Mouse (Mus musculus) midbrain, embryonic 16.5 days (tissue): Measurements from ENCODE around the gene Fbxo6. TPM values are rescaled to one million over a fixed set of nuclear protein-coding genes. Genes with fewer than 3 reads are reported as not detected.
"Not testable (repeated sequence)": the region's sequence is repeated elsewhere in the genome, so short reads cannot be mapped to it uniquely, and the experiment has no call there.

Experiments used
- ATAC-seq: fragments of 200-750 bp; cut with Nextera tagmentation; 2 replicates; pipeline ENCODE4 v1.8.0; 2017; ENCODE audit warnings: moderate TSS enrichment
- H3K27ac ChIP-seq: fragments of 300-500 bp; sonication (generic); 2 replicates; pipeline ENCODE4 v1.5.1; 2014; ENCODE audit warnings: mild to moderate bottlenecking, low read length, mixed read lengths
- H3K27me3 ChIP-seq: fragments of 300-500 bp; sonication (generic); 2 replicates; pipeline ENCODE4 v1.6.1; 2014; ENCODE audit warnings: low read depth, low read length, mixed read lengths; ENCODE audit not compliant: control insufficient read depth, insufficient read depth
- H3K36me3 ChIP-seq: fragments of 300-500 bp; sonication (generic); 2 replicates; pipeline ENCODE4 v1.6.1; 2014; ENCODE audit warnings: mild to moderate bottlenecking, low read length, moderate library complexity, mixed read lengths; ENCODE audit not compliant: control insufficient read depth, insufficient read depth
- H3K4me1 ChIP-seq: fragments of 300-500 bp; sonication (generic); 2 replicates; pipeline ENCODE4 v1.6.1; 2014; ENCODE audit warnings: mild to moderate bottlenecking, low read length, mixed read lengths; ENCODE audit not compliant: control insufficient read depth, insufficient read depth
- H3K4me2 ChIP-seq: fragments of 300-500 bp; sonication (generic); 2 replicates; pipeline ENCODE4 v1.6.1; 2014; ENCODE audit warnings: mild to moderate bottlenecking, low read length, mixed read lengths
- H3K4me3 ChIP-seq: fragments of 300-500 bp; sonication (generic); 2 replicates; pipeline ENCODE4 v1.5.1; 2014; ENCODE audit warnings: low read depth, mild to moderate bottlenecking, low read length, moderate library complexity, mixed read lengths
- H3K9ac ChIP-seq: fragments of 300-500 bp; sonication (generic); 2 replicates; pipeline ENCODE4 v1.6.1; 2014; ENCODE audit warnings: low read depth, low read length, mixed read lengths
- H3K9me3 ChIP-seq: fragments of 300-500 bp; sonication (generic); replicated peaks from 2 replicates; pipeline ENCODE4 v1.6.1; 2014; ENCODE audit warnings: mild to moderate bottlenecking, low read length, mixed read lengths; ENCODE audit not compliant: control insufficient read depth, poor library complexity, severe bottlenecking
- WGBS: fragments of 180-500 bp; shearing (Covaris S2); extraction: QIAGEN DNeasy Blood & Tissue Kit; methylation state at CpG from one replicate; pipeline ENCODE4 v1.1.7; 2014; 5-methylcytosine and 5-hydroxymethylcytosine counted together
- polyA plus RNA-seq: library from polyadenylated mRNA; unstranded; fragments of >200 nt; fragmentation: Nextera tagmentation; extraction: Ambion mirVana; gene quantifications from 2 replicates; pipeline ENCODE4 v1.2.1, GENCODE M21; 2015

The Fbxo6 gene
- polyA plus RNA-seq, 1 experiment from 2014 or later = 23.8 TPM

DNA sequence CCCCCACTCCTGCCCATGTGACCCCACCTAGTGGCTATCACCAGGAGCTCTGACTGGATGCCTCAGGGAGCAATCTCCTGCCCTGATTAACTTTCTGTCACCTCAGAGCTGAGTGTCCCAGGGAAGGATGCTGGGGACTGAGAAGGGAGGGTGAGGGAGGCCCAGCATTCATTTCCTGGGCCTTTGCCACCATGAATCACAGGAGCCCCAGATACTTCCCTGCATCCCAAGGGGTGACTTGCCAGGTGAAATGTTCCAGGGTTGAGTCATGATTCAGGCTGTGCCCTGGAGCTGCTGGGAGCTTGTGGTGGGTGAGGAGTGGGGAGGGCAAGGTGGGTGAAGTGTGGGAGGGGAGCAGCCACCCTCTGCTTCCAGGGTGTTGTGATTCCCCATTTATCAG, 25.8 kb upstream of the Fbxo6 start:
- Histone ChIP-seq H3K4me3 (no peak overlapping the region), H3K27ac (no peak overlapping the region), H3K27me3 (0 out of 2 replicates have a peak, but pooled peaks cover 6% of the 10 kb centered on the region), H3K36me3 (no peaks in the 10 kb centered on the region), H3K4me1 (peaks cover 26% of the 10 kb centered on the region), H3K4me2 (no peak overlapping the region), H3K9me3 (no peaks in the 10 kb centered on the region), H3K9ac (no peak overlapping the region)
- no peak for ATAC-seq

DNA sequence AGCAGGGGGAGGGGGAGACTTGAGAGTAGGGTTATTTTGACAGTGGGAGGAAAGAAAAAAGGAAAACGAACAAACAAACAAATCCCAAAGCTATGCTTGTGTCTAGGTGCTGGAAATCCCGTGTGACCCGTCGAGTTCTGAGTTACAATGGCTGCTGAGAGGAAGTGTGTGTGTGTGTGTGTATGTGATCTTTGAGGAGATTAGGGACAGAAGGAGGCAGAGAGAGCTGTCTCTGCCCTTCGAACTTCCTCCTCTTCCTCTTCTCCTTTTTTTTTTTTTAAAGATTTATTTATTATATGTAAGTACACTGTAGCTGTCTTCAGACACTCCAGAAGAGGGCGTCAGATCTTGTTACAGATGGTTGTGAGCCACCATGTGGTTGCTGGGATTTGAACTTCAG, 24.7 kb upstream of the Fbxo6 start:
- H3K4me3 ChIP-seq, H3K4me2 ChIP-seq, H3K27ac ChIP-seq, H3K27me3 ChIP-seq, ATAC-seq, H3K9ac ChIP-seq, H3K36me3 ChIP-seq, H3K9me3 ChIP-seq: not testable (repeated sequence)
- H3K4me1 ChIP-seq = peaks cover 26% of the 10 kb centered on the region
- WGBS = 67% methylated on average over 5 of the region's 6 CpGs

DNA sequence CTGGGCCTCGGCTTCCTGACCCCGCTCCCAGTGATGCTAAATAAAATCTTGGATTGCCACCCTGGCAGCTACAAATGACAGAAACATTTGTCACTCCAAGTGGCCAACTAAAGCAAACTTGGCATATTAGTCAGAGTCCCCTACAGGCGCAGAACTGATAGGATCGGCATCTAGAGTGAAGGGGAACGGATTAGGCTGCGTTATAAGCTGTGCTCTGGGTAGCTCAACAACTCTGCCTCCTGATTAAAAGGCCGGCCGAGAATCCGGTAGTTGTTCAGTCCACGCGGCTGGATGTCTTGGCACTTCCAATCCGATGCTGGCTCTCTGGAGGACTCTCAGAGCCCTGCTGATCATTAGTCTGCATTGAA, 22.5 kb upstream of the Fbxo6 start:
- Histone ChIP-seq H3K4me2 (peak overlapping the region; percentile 60), H3K9ac (peak overlapping the region; percentile 60; the same call in 1 of the 2 replicates), H3K4me1 (peaks cover 26% of the 10 kb centered on the region), H3K9me3 (no peaks in the 10 kb centered on the region), H3K27me3 (peaks cover 10% of the 10 kb centered on the region; the same call in 1 of the 2 replicates), H3K4me3 (no peak overlapping the region), H3K27ac (peak overlapping the region; percentile 76), H3K36me3 (no peaks in the 10 kb centered on the region)
- peak; percentile 7; the same call in 1 of the 2 replicates for ATAC-seq
- 5% methylated on average over 12 of the region's 12 CpGs for WGBS

DNA sequence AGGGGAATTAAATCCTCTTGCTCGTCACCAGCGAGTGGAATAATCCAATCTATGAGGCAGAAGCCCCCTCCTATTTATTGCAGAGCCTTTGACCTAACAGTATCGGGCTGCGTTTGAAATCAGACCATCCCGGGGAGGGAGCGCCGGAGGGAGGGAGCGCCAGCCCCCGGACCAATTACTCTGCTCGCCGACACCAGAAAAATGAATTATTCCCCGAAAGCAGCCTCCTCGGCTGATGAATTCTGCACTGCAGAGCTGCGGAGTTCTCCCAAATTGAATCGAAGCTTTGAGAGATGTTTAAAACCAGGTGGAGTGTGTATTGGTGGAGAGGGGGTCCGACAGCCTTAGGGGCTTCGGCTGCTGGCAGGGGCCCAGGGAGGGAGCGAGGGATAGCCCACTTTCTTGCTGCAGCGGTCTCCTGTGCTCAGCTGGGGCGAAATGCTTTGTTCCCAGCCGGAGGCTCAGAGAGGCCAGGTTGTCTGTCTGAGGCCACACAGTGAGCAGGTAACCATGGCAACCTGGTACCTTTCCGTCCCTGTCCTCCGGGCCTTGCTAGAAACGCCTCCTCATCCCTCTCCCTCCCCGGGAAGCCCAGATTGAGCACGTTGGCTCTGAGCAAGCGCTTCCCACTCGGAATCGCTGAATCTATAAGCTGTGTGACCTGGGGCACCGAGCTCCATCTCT, 22.0 kb upstream of the Fbxo6 start:
- Histone ChIP-seq H3K4me3 (peak overlapping the region; percentile 31), H3K9me3 (no peaks in the 10 kb centered on the region), H3K4me2 (peak overlapping the region; percentile 60), H3K27me3 (peaks cover 10% of the 10 kb centered on the region; the same call in 1 of the 2 replicates), H3K36me3 (no peaks in the 10 kb centered on the region), H3K9ac (peak overlapping the region; percentile 60), H3K27ac (peak overlapping the region; percentile 76), H3K4me1 (peaks cover 26% of the 10 kb centered on the region)
- WGBS = 2% methylated on average over 30 of the region's 30 CpGs
- ATAC-seq = peak; percentile 72

DNA sequence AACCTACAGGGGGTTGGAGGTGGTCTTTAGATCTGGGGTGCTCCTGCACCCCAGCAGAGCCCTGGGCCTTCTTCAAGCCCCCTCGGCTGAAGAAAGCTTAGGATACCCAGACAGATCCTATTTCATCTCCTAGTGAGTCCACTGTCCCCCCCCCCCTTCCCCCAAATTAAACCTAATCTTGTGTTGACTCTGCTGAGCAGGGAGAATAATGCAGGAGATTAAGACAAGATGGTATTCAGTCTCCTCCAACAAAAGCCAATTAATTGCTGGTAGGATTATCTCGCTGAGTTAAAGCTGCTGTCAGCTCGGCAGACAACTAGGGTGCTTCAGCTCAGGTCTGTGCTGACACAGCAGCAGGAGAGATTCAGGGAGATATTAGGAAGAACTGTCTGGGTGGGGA, 19.3 kb upstream of the Fbxo6 start:
- H3K4me1 ChIP-seq = peaks cover 31% of the 10 kb centered on the region
- 7% methylated on average over 3 of the region's 3 CpGs for WGBS
- no peak overlapping the region for H3K4me3 ChIP-seq
- peaks cover 12% of the 10 kb centered on the region for H3K27me3 ChIP-seq
- H3K9ac ChIP-seq = no peak overlapping the region
- H3K27ac ChIP-seq = no peak overlapping the region
- H3K9me3 ChIP-seq = no peaks in the 10 kb centered on the region
- no peaks in the 10 kb centered on the region for H3K36me3 ChIP-seq
- H3K4me2 ChIP-seq = no peak overlapping the region
- no peak for ATAC-seq

DNA sequence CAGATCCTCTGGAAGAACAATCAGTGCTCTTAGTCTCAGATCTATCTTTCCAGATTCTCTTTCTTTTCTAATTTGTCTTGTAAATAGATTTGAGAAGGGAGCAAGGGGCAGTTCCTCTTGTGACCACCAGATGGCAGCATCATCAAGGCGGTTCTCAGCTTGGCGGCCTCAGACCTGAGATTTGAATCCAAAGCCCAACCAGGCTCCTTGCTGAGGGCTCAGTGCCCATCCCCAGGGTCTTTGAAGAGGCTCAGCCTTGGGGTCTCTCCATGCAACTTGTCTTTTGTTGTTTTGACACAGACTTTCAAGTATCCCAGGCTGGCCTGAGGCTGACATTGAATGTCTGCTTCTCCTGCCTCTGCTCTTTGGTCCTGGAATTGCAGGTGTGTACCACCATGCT, 18.9 kb upstream of the Fbxo6 start:
- Histone ChIP-seq H3K9ac (no peak overlapping the region), H3K4me1 (peaks cover 27% of the 10 kb centered on the region), H3K27me3 (peaks cover 14% of the 10 kb centered on the region), H3K9me3 (no peaks in the 10 kb centered on the region), H3K27ac (no peak overlapping the region), H3K4me3 (no peak overlapping the region), H3K4me2 (no peak overlapping the region), H3K36me3 (no peaks in the 10 kb centered on the region)
- WGBS = 0% methylated on average over 2 of the region's 2 CpGs
- no peak for ATAC-seq

DNA sequence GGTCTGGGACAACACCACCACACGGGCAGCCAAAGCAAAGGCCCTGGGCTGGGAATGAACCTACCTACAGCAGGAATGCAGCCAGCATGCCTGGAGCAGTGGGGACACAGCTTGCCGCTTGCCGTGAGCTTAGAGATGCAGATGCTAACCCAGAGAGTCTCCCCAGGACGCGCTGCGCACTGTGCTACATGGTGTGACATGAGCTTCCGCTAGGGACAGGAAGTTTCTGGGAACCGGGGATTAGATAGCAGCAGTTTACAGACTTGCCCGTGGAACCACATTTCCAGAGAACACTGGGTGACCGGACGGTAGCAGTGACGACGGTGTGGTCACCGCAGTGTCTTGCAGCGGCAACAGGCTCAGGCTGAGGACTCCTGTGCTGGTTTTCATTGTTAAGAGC, 17.6 kb upstream of the Fbxo6 start:
- H3K4me3 ChIP-seq = no peak overlapping the region
- ATAC-seq = no peak
- H3K9me3 ChIP-seq = no peaks in the 10 kb centered on the region
- no peak overlapping the region for H3K9ac ChIP-seq
- peaks cover 27% of the 10 kb centered on the region for H3K27me3 ChIP-seq
- H3K4me2 ChIP-seq = no peak overlapping the region
- H3K4me1 ChIP-seq = peaks cover 24% of the 10 kb centered on the region
- no peaks in the 10 kb centered on the region for H3K36me3 ChIP-seq
- no peak overlapping the region for H3K27ac ChIP-seq
- 22% methylated on average over 15 of the region's 15 CpGs for WGBS

DNA sequence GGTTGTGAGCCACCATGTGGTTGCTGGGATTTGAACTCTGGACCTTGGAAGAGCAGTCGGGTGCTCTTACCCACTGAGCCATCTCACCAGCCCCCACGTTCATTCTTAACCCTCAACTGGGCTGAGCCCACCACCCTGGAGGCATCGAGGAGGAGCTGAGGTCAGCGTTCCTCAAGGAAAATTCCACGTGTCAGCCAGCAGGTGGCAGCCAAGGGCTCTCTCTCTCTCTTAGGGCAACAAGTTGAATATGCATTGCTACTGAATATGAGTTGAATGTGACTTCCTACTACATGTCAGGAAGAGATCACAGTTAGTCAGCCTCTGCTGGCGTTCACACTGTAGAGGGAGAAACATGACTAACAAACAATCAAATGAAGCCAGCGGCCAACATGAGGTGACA, 16.3 kb upstream of the Fbxo6 start:
- H3K4me3 ChIP-seq = no peak overlapping the region
- no peaks in the 10 kb centered on the region for H3K36me3 ChIP-seq
- peaks cover 36% of the 10 kb centered on the region for H3K27me3 ChIP-seq
- H3K4me2 ChIP-seq = no peak overlapping the region
- ATAC-seq = no peak
- peaks cover 20% of the 10 kb centered on the region for H3K4me1 ChIP-seq
- H3K27ac ChIP-seq = no peak overlapping the region
- no peak overlapping the region for H3K9ac ChIP-seq
- WGBS = 22% methylated on average over 7 of the region's 7 CpGs
- H3K9me3 ChIP-seq = no peaks in the 10 kb centered on the region

DNA sequence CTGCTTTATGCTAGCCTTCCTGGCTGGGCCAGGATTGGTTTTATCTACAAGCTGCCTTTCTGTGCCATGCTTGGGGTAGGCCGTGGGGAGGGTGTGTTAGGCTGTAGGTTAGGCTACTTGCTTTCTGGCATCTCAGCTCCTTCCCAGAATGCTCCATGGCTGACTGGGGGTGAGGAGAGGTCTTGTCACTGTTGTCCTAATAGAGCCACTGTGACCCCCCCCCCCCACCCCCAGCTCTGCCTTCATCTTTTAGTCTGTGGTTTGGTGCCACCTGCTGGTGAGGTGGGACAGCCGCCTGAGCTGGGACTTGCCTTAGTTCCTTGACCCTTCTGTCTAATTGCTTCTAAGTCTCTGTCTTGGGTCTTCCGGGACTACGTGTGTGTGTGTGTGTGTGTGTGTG, 15.0 kb upstream of the Fbxo6 start:
- Histone ChIP-seq H3K27ac (peak overlapping the region; percentile 17), H3K36me3 (no peaks in the 10 kb centered on the region)
- ATAC-seq = no peak

More for the DNA sequence above, 15.0 kb upstream of the Fbxo6 start:
- no peaks in the 10 kb centered on the region for H3K9me3 ChIP-seq
- H3K27me3 ChIP-seq = peaks cover 39% of the 10 kb centered on the region
- no peak overlapping the region for H3K4me3 ChIP-seq
- no peak overlapping the region for H3K9ac ChIP-seq
- H3K4me1 ChIP-seq = peaks cover 17% of the 10 kb centered on the region
- 19% methylated on average over 3 of the region's 4 CpGs for WGBS
- peak overlapping the region; percentile 5; the same call in 1 of the 2 replicates for H3K4me2 ChIP-seq
